Mouse (Mus musculus) c-Kit-positive CD71-positive TER-119-negative erythroid progenitor cells, embryonic 14.5 days (primary cell): ENCODE results near the gene Nr2f2.

Source experiments
- DNase-seq: peaks from one replicate; pipeline ENCODE4 v3.0.0-alpha.2; 2013; ENCODE audit warnings: low read depth

Gene Nr2f2

GRCm38 (mm10) chr7:70350781-70351551, 15.6 kb downstream of the Nr2f2 start:
- DNase-seq = no peak

DNA sequence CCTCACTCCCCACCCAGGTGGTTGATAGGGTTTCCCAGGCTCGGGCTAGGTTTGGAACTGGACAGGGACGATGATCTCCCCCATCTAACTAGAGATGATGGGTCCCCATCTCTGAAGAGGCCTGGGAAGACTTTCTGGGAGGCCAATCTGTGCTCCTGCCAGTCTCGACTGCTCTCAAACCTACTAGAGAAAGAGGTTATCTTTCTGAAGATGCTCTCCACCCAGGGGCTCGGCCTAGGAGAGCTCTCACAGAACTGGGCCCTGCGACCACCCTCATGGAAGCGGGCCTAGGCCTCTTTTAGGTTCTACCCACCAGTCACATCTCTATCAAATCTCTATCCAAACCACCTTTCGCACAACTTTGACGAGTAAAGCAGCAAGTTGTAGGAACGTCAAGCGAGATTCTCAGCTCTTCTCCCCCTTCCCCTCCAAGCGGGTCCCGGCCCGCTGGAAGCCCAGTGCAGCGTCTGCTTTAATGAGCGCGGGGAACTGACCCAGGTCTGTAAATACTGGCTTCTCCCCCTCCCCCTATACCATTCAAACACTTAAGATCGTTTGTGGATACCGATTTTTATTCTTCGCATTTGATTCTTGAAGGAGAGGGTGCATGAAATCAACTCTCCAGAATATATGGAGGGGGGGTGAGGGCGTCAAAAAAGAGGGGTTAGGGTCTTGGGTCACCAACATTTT, 16.4 kb downstream of the Nr2f2 start:
- DNase-seq = no peak

DNA sequence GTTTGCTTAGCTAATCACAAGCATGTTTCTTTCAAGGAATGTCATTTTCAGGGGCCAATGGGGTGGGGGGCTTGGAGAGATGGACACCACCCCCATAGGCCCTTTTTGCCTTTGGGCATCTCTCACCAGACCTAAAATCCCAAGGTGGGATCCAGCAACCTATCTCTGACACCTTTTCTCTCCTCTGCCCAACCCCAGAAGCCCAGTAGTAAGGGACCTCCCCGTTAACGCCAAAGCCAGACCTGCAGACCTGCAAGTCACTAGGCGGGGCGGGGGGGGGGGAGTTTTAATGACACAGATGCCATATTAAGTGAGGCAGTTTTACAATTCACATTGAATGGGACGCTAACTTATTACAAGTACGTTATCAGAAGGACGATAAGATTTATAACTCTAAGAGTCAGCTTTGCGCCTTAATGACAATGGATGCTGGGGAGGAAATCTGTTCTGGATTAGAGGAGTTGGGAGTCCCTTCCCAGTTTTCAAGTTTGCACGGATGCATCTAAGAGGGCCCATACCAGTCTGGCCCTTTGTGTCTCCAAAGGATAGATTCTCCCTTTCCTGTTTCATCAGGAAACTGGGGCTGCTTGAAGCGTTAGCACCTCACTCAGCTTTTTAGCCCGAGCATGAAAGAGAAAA, 17.4 kb downstream of the Nr2f2 start:
- DNase-seq = no peak

- no peak for DNase-seq
These were observed 18.2 kb downstream of the Nr2f2 start for GRCm38 (mm10) chr7:70348064-70348976.

- DNase-seq = no peak
These were observed 18.9 kb downstream of the Nr2f2 start for GRCm38 (mm10) chr7:70347618-70347958.

DNA sequence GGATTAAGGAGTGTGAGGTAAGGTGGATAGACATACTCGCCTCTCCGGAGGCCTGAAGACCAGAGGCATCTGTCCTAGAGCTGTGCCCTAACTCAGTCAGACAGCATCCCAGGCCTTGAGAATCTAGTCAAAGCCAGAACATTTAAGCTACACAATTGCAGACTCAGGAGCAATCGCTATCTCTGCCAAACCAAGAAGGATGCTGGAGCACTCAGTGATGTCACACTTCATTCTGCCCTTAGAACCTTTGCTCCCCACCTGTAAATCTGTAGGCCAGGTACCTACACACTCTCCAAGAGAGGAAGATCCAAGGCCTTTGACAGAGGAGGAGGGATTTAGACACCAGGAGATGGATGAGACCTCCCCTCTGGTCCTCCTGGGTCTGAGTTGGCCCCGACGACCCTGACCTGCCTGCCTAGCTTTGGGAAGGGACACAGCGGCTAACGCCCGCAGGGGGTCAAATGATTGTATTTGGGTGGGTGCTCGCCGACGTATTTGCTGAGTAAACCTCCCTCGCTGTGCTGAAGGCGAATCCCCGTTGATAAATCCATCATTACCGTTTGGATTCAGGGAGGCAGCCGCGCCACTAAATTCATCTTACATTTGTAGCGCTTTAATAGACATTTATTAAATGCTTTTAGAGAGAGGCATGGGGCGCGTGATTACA, 19.5 kb downstream of the Nr2f2 start:
- DNase-seq = no peak

- DNase-seq = no peak
These were observed 20.5 kb downstream of the Nr2f2 start for GRCm38 (mm10) chr7:70346010-70346536.

DNA sequence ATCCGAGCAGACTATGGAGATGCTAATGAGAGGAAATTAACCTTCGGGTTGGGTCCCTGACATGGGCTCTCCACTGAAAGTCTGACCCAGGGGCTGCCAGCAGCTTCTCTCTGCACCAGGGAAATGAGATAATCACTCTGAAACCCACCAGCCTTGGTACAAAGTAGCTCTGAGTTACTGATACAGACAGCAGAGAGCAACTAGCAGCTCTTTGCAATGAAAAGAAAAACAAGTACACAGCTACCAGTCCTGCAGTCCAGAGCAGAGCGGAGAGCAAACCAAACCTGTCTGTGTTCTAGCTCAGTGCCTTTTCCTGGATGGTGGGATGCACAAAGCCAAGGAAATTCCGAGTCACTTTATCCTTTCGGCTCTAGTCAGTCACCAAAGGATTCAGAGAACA, 23.1 kb downstream of the Nr2f2 start:
- no peak for DNase-seq

DNA sequence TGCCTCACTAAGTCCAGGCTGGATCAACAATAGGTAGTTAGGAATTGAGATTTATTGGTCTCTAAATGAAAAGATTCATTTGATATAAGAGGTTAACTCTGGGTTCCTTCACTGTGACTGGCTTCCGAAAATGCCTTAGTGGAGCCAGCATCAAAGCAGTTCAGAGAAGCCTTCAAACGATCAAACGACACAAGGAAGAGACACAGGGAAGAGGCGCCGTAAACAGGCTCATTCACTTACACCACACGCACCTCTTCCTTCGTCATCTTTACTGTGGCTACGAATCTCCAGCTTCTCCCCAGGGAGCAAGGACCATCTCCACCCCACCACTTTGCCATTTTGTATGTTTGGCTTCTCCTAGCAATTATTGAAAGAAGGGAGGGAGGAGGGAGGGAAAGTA, 23.8 kb downstream of the Nr2f2 start:
- no peak for DNase-seq

DNA sequence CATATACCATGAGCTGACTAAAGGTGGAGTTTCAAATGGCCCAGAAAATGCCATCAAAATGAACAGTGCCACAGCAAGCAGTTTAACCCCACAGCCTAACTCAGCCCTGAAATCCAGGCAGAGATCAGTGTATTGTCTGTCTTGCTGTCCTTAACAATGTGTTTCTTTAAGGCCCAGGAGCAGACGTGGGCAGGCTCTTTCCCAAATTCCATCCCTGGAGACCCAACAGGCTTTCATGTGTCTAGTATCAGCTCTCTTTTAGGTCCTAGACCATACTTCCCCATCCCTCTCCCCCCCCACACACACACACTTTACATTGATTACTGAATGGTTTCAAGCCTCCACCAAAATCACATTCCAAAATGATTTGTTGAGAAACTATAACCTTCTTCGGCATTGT, 24.5 kb downstream of the Nr2f2 start:
- no peak for DNase-seq

DNA sequence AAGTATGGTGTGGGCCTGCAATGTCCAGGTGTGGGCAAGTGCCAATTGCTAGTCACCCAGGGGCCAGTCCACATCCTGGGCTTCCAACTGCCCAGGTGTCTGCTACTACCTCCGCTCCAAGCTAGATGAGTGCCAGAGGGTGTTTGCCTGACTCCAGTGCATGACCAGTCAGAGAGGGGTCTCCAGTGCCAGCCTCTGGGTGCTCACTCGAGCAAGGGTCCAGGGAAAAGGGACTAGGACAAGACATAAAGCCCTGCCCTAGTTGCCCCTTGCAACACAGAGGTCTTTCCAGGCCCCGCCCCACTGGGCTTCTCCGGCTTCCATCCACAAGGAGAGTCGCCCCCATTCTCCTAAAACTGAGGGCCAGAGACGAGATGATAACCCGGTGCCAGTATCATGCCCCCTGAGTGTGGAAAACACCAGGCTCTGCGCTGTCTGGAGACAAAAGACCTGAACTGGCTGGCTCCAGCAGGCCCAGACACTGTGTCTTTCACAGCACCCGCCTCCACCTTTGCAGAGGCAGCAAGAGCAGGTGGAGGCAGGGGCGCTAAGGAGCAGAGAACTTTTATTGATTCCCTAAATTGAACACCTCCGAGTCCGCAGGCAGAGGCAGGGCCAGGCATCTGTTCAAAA, 26.4 kb downstream of the Nr2f2 start:
- DNase-seq = no peak

GRCm38 (mm10) chr7:70338265-70338640, 28.3 kb downstream of the Nr2f2 start:
- no peak for DNase-seq

DNA sequence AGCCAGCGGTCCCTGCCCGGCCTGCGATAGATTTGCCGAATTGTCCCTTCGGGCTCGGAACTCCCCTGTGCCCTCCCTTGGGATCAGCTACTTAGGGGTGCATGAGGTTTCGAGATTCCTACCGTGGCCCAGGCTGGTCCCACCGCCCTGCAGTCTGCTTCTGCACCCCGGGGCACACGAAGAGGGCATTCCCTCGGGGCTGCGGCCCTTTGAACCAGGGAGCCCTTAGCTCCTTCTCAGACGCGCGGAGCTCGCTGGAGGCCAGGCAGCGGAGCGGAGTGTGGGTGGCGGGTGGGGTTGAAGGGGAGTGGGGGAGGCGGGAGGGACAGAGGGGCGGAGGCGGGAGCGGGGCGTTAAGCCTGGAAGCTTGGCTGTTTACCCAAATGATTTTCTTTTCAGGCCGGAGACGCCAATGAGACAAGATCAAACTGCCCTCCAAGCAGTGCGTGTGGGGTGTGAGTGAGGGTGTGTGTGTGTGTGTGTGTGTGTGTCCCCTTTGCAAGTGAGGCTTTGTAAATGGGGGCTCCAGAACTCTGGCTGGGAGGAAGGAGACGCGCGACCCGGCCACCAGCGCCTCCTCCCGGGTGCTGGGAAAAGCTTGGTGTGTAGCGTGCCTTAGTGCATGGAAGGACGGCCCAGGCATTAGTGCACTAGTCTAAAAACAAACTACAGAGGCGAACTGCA, 28.8 kb downstream of the Nr2f2 start:
- no peak for DNase-seq

DNA sequence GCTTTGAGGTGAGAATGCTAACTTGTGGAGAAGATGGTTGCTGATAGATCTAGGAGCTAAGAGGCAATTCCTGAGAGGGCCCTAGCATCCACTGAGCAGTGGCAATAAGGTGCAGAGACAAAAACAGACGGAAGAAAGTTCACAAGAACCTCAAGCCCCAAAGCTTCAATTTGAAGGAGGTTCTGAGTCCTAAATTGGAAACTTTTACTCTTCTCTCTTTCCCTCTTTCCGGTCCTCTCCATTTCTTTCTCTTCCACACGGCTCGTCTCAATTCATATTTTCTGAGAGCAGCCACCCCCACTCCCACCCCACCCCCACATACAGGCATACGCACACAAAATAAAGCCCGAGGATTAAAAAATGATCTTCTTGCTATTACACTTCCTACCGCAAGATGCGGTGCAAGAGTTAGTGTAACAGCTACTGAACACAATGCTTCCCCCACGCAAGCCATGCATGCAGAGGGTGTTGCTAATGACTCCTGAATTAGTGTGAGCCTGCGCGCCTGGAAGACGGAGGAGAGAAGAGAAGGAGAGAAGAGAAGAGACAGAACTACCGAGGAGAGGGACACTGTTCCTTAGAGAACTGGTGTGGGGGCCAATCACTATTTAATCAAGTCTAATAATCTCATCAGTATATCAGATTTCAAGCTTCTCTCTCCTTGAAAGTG, 29.8 kb downstream of the Nr2f2 start:
- no peak for DNase-seq

DNA sequence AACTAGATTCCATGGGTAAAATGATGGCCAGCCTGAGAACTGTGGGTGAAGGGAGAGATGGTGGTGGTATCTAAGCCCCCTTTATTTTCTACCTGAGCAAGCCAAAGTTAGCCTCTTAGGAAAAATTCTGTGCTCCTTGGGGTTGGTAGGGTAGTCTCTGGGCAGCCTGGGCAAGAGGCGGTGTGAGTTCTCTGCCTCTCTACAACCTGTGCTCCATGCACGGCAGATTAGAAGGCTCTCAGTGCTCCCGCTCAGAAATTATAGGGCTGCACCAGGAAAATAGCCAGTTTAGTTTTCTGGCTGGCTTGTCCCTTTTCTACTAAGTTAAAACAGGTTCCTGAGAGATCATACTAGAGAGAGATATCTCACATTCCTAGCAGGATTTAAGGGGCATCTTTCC, 30.4 kb downstream of the Nr2f2 start:
- no peak for DNase-seq

GRCm38 (mm10) chr7:70335411-70335810, 31.1 kb downstream of the Nr2f2 start:
- DNase-seq = no peak

DNA sequence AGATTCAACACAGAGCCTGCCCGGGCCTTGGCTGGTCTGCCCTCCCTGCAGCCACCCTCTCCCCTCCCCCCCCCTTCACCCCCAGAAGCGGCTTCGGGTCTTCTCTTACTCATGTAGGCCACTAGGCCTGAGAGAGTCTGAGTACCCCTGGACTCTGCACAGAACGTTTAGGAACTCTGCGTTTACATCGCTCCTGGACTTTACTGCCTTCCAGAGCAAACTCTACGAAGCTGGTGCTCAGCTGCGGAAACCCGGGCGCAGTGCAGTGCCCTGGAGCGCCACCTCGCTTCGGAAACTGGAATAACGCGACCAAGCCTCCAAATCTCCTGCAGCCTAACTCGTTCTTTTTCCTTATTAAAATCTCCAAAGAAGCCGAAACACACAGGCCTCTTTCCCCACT, 31.7 kb downstream of the Nr2f2 start:
- DNase-seq = no peak

DNA sequence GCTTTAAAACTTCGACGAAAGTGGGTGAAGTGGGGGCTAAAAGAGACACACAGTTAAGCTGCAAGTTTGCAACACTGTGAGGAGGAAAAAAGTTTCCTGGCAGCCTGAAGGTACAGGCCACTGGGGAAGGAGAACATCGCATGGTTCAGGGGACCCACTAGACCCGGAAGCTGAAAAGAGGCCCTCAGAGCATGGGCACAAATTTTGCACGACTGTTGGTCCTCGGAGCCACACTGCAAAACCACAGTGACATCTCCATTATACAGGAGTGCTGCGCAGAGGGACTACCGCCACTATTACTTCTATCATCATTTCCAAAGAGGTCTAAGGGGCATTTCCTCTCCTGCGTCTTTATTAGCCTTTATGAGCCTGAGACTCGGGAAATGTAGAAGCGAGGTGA, 32.7 kb downstream of the Nr2f2 start:
- no peak for DNase-seq

- DNase-seq = no peak
These were observed 33.4 kb downstream of the Nr2f2 start for GRCm38 (mm10) chr7:70332926-70333664.
